Mouse (Mus musculus): ENCODE data around the gene Cd84. TPM values are rescaled to one million over a fixed set of nuclear protein-coding genes. Genes with fewer than 3 reads are reported as not detected.

Cd84 gene
- total and polyA plus RNA-seq, 2 experiments from 2014 or later = 2.3 to 2.6 TPM

DNA sequence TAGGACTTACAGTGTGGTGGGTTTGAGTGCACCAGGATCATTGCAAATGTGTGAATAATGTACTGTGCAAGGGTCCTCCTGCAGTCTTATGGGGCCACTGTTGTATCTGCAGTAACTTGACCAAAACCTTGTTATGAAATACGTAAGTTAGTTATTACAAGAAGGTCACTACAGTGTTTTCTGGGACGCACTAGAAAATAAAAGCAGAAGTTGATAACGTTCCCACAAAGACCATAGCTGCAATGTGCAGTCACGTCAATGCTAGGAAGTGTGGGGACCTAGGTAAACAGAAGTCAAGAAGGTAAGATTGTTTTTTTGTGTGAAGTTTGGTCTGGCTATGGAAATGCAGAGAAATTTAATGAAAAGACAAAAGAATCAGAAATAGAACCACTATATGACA, 22.5 kb upstream of the Cd84 start:
- no peaks in the 10 kb centered on the region for H3K27me3 ChIP-seq (ENCODE audit: insufficient read depth, low read length)
- no peak for ATAC-seq

DNA sequence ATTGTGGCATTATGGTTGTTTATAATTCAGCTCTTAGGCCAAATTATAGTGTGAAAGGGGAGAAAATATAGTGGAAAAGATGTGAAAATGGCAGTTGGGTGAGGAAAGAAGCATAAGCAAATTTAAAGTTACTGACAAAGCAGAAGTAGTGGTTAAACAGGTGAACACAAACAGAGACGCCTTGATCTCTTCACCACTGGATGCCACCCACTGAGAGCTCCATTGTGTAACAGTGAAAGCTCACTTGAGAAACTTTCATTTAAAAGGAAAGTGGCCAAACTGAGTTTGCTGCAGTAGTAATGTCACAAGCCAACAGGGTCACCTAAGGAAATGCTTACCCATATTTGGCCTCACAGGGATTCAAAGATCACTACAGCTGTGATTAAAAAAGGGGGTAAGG, 18.2 kb upstream of the Cd84 start:
- H3K4me3 ChIP-seq (ENCODE audit: low read depth, low read length) = no peak overlapping the region
- TF ChIP-seq CTCF (IDR thresholded peaks at IDR 0.05; ENCODE audit: low read depth) = no peak
- no peaks in the 10 kb centered on the region for H3K27me3 ChIP-seq (ENCODE audit: insufficient read depth, low read length)
- WGBS = 18% methylated on average over 1 of the region's 1 CpGs
- no peak for DNase-seq
- H3K4me1 ChIP-seq (ENCODE audit: insufficient read depth) = no peaks in the 10 kb centered on the region
- H3K4me2 ChIP-seq (ENCODE audit: low read depth) = no peak overlapping the region
- H3K27ac ChIP-seq (ENCODE audit: low read depth, low read length) = no peak overlapping the region
- H3K9me3 ChIP-seq (ENCODE audit: low read length) = no peaks in the 10 kb centered on the region
- H3K9ac ChIP-seq = no peak overlapping the region
- no peaks in the 10 kb centered on the region for H3K36me3 ChIP-seq (ENCODE audit: insufficient read depth)
- ATAC-seq = no peak

More for the DNA sequence above, 22.5 kb upstream of the Cd84 start:
- Histone ChIP-seq H3K4me2 (ENCODE audit: low read depth) (no peak overlapping the region), H3K4me1 (ENCODE audit: insufficient read depth) (no peaks in the 10 kb centered on the region), H3K27ac (ENCODE audit: low read depth, low read length) (no peak overlapping the region), H3K9me3 (ENCODE audit: low read length) (no peaks in the 10 kb centered on the region), H3K4me3 (ENCODE audit: low read depth, low read length) (no peak overlapping the region), H3K36me3 (ENCODE audit: insufficient read depth) (no peaks in the 10 kb centered on the region), H3K9ac (no peak overlapping the region)
- TF ChIP-seq CTCF (IDR thresholded peaks at IDR 0.05; ENCODE audit: low read depth) = no peak
- WGBS = 92% methylated on average over 4 of the region's 4 CpGs
- DNase-seq = no peak

DNA sequence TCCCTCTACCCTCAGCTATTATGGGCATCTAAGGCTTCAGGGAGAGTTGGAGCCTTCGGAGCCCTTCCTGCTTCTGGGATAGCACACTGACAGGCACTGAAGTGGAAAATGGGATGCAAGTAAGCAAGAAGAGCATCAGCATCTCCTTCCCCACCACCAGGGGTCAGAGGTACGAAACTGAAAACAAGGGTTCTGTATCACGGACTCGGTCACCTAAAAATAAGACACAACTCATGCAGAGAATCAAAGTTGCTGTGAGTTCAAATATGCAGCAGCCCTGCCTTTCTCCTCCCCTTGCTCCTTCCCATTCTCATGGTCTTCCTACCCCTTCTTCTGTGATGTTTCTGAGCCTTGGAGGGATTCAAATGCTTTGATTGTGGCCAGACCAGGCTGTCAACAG, 14.0 kb upstream of the Cd84 start:
- Histone ChIP-seq H3K27ac (ENCODE audit: low read depth, low read length) (no peak overlapping the region), H3K9me3 (ENCODE audit: low read length) (no peaks in the 10 kb centered on the region), H3K27me3 (ENCODE audit: insufficient read depth, low read length) (no peaks in the 10 kb centered on the region), H3K36me3 (ENCODE audit: insufficient read depth) (no peaks in the 10 kb centered on the region), H3K4me1 (ENCODE audit: insufficient read depth) (no peaks in the 10 kb centered on the region), H3K4me2 (ENCODE audit: low read depth) (no peak overlapping the region), H3K4me3 (ENCODE audit: low read depth, low read length) (no peak overlapping the region), H3K9ac (no peak overlapping the region)
- ATAC-seq = no peak
- DNase-seq = no peak
- WGBS = 26% methylated on average over 4 of the region's 4 CpGs
- peak; percentile 42 for TF ChIP-seq CTCF (IDR thresholded peaks at IDR 0.05; ENCODE audit: low read depth)

DNA sequence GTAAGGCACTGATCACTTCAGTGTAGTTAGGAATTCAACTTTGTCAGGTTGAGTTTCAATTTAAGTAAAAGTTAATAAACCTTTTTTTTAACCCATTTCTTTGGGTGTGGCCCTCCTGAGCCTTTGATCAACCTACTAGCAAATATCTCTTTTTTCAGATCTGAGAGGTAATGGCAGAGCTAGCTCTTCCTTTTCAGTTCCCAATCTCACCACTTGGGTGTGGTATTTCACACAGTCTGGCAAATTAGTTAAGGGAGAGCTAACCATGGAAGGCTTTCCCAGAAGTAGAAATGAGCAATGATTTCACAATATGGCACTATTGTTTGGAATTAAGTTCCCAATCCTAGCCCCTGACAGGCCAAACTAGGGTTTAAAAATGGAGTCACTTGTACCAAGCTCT, 13.3 kb upstream of the Cd84 start:
- Histone ChIP-seq H3K27ac (ENCODE audit: low read depth, low read length) (no peak overlapping the region), H3K4me2 (ENCODE audit: low read depth) (no peak overlapping the region), H3K9ac (no peak overlapping the region), H3K4me3 (ENCODE audit: low read depth, low read length) (no peak overlapping the region), H3K4me1 (ENCODE audit: insufficient read depth) (no peaks in the 10 kb centered on the region), H3K27me3 (ENCODE audit: insufficient read depth, low read length) (no peaks in the 10 kb centered on the region), H3K36me3 (ENCODE audit: insufficient read depth) (no peaks in the 10 kb centered on the region), H3K9me3 (ENCODE audit: low read length) (no peaks in the 10 kb centered on the region)
- TF ChIP-seq CTCF (IDR thresholded peaks at IDR 0.05; ENCODE audit: low read depth) = peak; percentile 77
- ATAC-seq (peak; percentile 79), DNase-seq (peak; percentile 61)

DNA sequence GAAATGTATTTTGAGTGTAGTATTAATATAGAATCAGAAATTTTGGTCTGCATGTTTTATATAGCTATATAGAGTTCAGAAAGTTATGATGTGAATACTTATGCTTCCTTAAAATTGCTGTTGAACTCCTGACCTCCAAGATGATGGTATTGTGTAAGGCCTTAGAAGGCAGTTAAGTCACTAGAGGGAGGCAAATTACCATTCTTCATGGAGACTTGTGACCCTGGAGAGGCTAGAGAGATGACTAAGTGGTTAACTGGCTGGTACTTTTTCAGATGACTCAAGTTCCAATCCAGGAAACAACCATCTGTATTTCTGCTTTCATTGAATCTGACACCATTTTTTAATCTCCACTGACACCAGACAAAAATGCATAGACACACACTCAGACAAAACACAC, 11.8 kb upstream of the Cd84 start:
- no peak for DNase-seq
- H3K4me1 ChIP-seq (ENCODE audit: insufficient read depth) = no peaks in the 10 kb centered on the region
- no peaks in the 10 kb centered on the region for H3K36me3 ChIP-seq (ENCODE audit: insufficient read depth)
- no peak overlapping the region for H3K27ac ChIP-seq (ENCODE audit: low read depth, low read length)
- ATAC-seq = no peak
- H3K4me3 ChIP-seq (ENCODE audit: low read depth, low read length) = no peak overlapping the region
- no peaks in the 10 kb centered on the region for H3K27me3 ChIP-seq (ENCODE audit: insufficient read depth, low read length)
- no peak overlapping the region for H3K9ac ChIP-seq
- no peak for TF ChIP-seq CTCF (IDR thresholded peaks at IDR 0.05; ENCODE audit: low read depth)
- H3K4me2 ChIP-seq (ENCODE audit: low read depth) = no peak overlapping the region
- H3K9me3 ChIP-seq (ENCODE audit: low read length) = no peaks in the 10 kb centered on the region

DNA sequence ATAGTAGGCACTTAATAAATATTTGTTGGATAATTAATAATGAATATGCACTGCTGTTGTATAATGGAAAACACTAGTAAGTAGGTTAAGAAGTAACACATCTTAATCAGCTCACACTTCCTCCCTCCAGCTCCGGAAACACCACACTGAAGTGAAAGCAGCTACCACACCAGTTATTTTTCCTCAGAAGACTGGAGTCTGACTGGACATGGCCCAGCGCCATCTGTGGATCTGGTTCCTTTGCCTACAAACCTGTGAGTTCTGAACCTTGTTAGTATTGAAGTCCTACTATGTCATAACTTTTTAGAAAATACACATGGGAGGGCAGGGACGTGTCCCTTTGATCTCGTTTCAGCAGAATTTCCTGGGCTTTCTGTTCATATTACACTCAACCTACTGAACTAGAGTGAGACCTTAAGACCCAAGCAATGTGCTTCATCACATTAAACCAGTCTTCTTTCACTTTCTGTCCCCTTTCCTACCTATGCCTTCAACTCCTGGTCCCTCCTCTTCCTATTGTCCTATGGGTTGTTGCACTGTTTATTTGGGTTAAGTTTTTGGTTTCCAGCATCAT, 1.0 kb downstream of the Cd84 start:
- DNase-seq (no peak), ATAC-seq (no peak)
- whole genome bisulfite sequencing = 84% methylated on average over 4 of the region's 4 CpGs
- Histone ChIP-seq H3K9ac (no peak overlapping the region), H3K27ac (ENCODE audit: low read depth, low read length) (no peak overlapping the region), H3K4me3 (ENCODE audit: low read depth, low read length) (no peak overlapping the region), H3K36me3 (ENCODE audit: insufficient read depth) (no peaks in the 10 kb centered on the region), H3K4me2 (ENCODE audit: low read depth) (no peak overlapping the region), H3K9me3 (ENCODE audit: low read length) (no peaks in the 10 kb centered on the region), H3K4me1 (ENCODE audit: insufficient read depth) (no peaks in the 10 kb centered on the region), H3K27me3 (ENCODE audit: insufficient read depth, low read length) (no peaks in the 10 kb centered on the region)
- TF ChIP-seq CTCF (IDR thresholded peaks at IDR 0.05; ENCODE audit: low read depth) = no peak

DNA sequence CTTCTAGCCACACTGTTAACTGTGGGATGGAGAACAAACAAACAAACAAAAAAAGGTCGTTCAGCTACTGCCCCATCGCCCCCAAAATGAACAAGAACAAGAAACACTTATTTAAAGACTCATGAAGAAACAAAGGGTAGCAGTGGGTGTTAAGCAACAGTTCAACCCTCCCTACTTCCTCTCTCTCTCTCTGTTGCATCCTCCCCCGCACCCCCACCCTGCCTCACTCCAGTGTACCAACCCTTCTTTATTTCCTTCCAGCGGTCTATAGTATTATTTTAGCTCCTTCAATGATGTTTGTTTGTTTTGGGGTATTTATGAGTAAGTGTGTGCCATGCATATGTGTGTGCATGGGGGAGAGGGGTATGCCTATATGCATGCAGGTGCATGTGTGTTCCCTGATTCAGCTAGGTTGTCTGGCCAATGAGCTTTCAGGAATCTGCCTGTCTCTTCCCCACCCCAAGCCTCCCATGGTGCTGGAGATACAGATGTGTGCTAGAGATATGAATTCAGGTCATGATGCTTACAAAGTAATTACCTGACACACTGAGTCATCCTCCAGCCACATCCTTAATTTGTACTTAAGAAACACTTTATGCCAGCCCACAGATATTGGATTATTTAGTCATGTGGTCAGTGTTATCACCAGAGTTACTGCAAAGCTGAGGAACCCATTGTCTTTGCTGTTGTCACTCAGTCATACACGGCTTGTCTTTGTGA, 5.7 kb downstream of the Cd84 start:
- Histone ChIP-seq H3K36me3 (ENCODE audit: insufficient read depth) (no peaks in the 10 kb centered on the region), H3K9me3 (ENCODE audit: low read length) (no peaks in the 10 kb centered on the region), H3K4me1 (ENCODE audit: insufficient read depth) (no peaks in the 10 kb centered on the region), H3K4me3 (ENCODE audit: low read depth, low read length) (no peak overlapping the region), H3K27me3 (ENCODE audit: insufficient read depth, low read length) (no peaks in the 10 kb centered on the region), H3K4me2 (ENCODE audit: low read depth) (no peak overlapping the region), H3K9ac (no peak overlapping the region), H3K27ac (ENCODE audit: low read depth, low read length) (no peak overlapping the region)
- no peak for TF ChIP-seq CTCF (IDR thresholded peaks at IDR 0.05; ENCODE audit: low read depth)
- WGBS = 76% methylated on average over 5 of the region's 5 CpGs
- ATAC-seq (no peak), DNase-seq (no peak)

Measured in forebrain, postnatal 0 days (tissue).